Mouse (Mus musculus): Measurements from ENCODE around the gene Rbm26. TPM values are rescaled to one million over a fixed set of nuclear protein-coding genes. Genes with fewer than 3 reads are reported as not detected.

Gene Rbm26
- polyA plus RNA-seq, 1 experiment from 2014 or later = 42.2 TPM

DNA sequence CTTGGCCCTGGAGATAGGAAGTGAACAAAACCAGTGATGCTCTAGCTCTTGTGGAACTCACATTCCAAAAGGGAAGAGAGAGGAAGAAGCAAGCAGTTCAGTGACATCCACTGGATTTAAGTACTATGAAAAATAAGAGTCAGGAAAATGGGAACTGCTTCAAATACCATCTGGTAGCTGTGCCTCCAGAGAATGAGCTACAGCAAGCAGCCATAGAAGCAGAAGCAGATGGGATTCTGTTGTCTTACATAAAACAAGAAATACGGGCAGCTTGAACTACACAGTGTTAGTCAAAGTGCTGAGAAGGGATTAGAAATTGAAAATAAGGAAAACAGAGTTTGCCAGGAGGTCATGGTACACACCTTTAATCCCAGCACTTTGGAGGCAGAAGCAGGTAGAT is 112.9 kb downstream of the Rbm26 start:
- in situ Hi-C loops (cut with MboI; ENCODE audit: low pct_unique_long_range_greater_than_20kb) = no loop called here
- DNase-seq (ENCODE audit: low read depth, low spot score) = no peak
- ChIA-PET POLR2A (no interaction called here), CTCF (interaction anchor here (1.6 kb wide), 1 partner anchor 12 kb away, joined by 3 read pairs; no protein-coding TSS in a partner anchor)
- no peak for ATAC-seq
- TF ChIP-seq CTCF (IDR thresholded peaks at IDR 0.05) = no peak
- peaks cover 43% of the 10 kb centered on the region for H3K27me3 ChIP-seq

DNA sequence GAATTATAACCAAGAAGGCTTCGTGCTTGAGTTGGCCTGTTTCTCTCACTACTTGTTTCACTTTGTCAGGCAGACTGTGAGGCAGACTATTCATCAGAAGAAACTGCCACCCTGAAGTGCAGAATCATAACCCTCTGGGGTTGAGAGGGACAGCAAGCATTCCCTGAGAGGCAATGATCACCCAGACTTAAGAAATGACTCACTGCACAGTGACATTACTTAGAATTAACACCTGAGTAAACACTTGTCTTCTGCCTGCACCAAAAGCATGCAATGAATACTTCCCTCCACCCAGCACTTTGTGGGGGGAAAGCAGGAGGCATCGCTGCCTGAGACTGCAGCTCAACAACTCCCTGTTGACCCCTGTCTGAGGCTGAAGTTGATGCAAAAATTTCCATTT is 115.9 kb downstream of the Rbm26 start:
- ATAC-seq (no peak), DNase-seq (ENCODE audit: low read depth, low spot score) (no peak)
- peaks cover 43% of the 10 kb centered on the region for H3K27me3 ChIP-seq
- POLR2A ChIA-PET = interaction anchor here (0.6 kb wide), 1 partner anchor 103 kb away, joined by 3 read pairs; no protein-coding TSS in a partner anchor
- CTCF ChIA-PET = no interaction called here
- in situ Hi-C loops (cut with MboI; ENCODE audit: low pct_unique_long_range_greater_than_20kb) = no loop called here
- no peak for TF ChIP-seq CTCF (IDR thresholded peaks at IDR 0.05)

DNA sequence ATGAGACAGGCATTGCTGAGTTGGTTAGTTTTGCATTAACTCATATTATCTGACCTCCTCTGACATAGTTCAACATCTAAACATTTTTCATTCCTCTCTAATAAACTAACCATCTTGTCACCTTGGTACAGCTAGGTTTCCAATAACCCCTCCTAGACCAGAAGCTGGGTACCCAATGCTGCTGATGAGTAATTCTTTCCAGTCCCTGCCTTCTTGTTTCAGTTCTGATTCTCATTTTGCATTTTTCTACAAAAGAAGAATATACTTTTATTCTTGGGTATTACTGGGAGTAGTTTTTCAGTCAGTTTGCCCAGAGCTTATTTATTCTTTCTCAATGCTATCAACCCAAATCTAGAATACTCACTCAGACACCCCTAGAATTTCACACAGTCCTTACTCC is 119.2 kb downstream of the Rbm26 start:
- H3K27me3 ChIP-seq = peaks cover 43% of the 10 kb centered on the region
- in situ Hi-C loops (cut with MboI; ENCODE audit: low pct_unique_long_range_greater_than_20kb) = no loop called here
- CTCF ChIA-PET = no interaction called here
- no peak for ATAC-seq
- no peak for TF ChIP-seq CTCF (IDR thresholded peaks at IDR 0.05)
- POLR2A ChIA-PET = no interaction called here
- DNase-seq (ENCODE audit: low read depth, low spot score) = no peak

Other genes starting within 250 kb of the Rbm26 start
- gene Ndfip2, start 81.2 kb upstream of the Rbm26 start, polyA plus RNA-seq (2021) = 88.4 TPM